Mouse (Mus musculus) liver, postnatal 0 days (tissue): ENCODE measurements around the gene Tbx21. TPM values are rescaled to one million over a fixed set of nuclear protein-coding genes. Genes with fewer than 3 reads are reported as not detected.

Source experiments
- ATAC-seq: fragments of 200-750 bp; cut with Nextera tagmentation; 2 replicates; pipeline ENCODE4 v1.8.0; 2017; ENCODE audit warnings: mild to moderate bottlenecking, moderate library complexity
- DNase-seq: peaks from one replicate; pipeline ENCODE4 v3.0.0-alpha.2; 2016
- H3K27ac ChIP-seq: fragments of 300-500 bp; sonication (generic); 2 replicates; pipeline ENCODE4 v1.5.1; 2014; ENCODE audit warnings: antibody characterized with exemption, moderate library complexity, mild to moderate bottlenecking, low read depth
- H3K27me3 ChIP-seq: fragments of 300-500 bp; sonication (generic); 2 replicates; pipeline ENCODE4 v1.6.1; 2014; ENCODE audit warnings: low read length, control low read depth, mixed read lengths; ENCODE audit not compliant: insufficient read depth
- H3K36me3 ChIP-seq: fragments of 300-500 bp; sonication (generic); replicated peaks from 2 replicates; pipeline ENCODE4 v1.6.1; 2014; ENCODE audit warnings: mild to moderate bottlenecking, control low read depth, low read length, moderate library complexity, mixed read lengths; ENCODE audit not compliant: insufficient read depth
- H3K4me1 ChIP-seq: fragments of 300-500 bp; sonication (generic); 2 replicates; pipeline ENCODE4 v1.6.1; 2014; ENCODE audit warnings: antibody characterized with exemption, mild to moderate bottlenecking, control low read depth; ENCODE audit not compliant: insufficient read depth
- H3K4me2 ChIP-seq: fragments of 300-500 bp; sonication (generic); 2 replicates; pipeline ENCODE4 v1.6.1; 2014; ENCODE audit warnings: low read depth, mild to moderate bottlenecking, low read length, moderate library complexity, mixed read lengths
- H3K4me3 ChIP-seq: fragments of 300-500 bp; sonication (generic); 2 replicates; pipeline ENCODE4 v1.5.1; 2014; ENCODE audit warnings: low read depth, low read length
- H3K9ac ChIP-seq: fragments of 300-500 bp; sonication (generic); replicated peaks from 2 replicates; pipeline ENCODE4 v1.6.1; 2014; ENCODE audit warnings: mild to moderate bottlenecking, moderate library complexity
- H3K9me3 ChIP-seq: fragments of 300-500 bp; sonication (generic); 2 replicates; pipeline ENCODE4 v1.6.1; 2016; ENCODE audit warnings: mild to moderate bottlenecking, control low read depth, low read length, mixed read lengths
- CTCF ChIP-seq: sonication (generic); IDR thresholded peaks from 2 replicates; pipeline ENCODE4 v1.5.1; 2016; ENCODE audit warnings: antibody characterized with exemption, low read depth
- EP300 ChIP-seq: IDR thresholded peaks from 2 replicates; pipeline ENCODE4 v1.6.1; 2016; ENCODE audit warnings: antibody characterized with exemption, low read depth, mild to moderate bottlenecking
- WGBS: fragments of 180-500 bp; shearing (Covaris S2); extraction: QIAGEN DNeasy Blood & Tissue Kit; methylation state at CpG from one replicate; pipeline ENCODE4 v1.1.7; 2014; ENCODE audit not compliant: insufficient replicate concordance; 5-methylcytosine and 5-hydroxymethylcytosine counted together
- polyA plus RNA-seq: library from polyadenylated mRNA; unstranded; fragments of >200 nt; fragmentation: Nextera tagmentation; extraction: Ambion mirVana; gene quantifications from 2 replicates; pipeline ENCODE4 v1.2.1, GENCODE M21; 2015

Tbx21 gene
- polyA plus RNA-seq, result 0.27 and 0.37 TPM in 2 replicates

- TF ChIP-seq CTCF (no peak), EP300 (no peak)
- under 1% methylated on average over 80 of the region's 87 CpGs for WGBS
- H3K27ac ChIP-seq, result no peak within 1 kb of the TSS
- H3K9ac ChIP-seq, result no peak within 1 kb of the TSS; the same call in 1 of the 2 replicates
- peak within 1 kb of the TSS; percentile 41 for H3K4me3 ChIP-seq
- ATAC-seq (no peak), DNase-seq (no peak)
- H3K27me3 ChIP-seq, result peaks cover 45% of the 10 kb centered on the region
- H3K4me1 ChIP-seq, result peaks cover 8% of the 10 kb centered on the region; the same call in 1 of the 2 replicates
- H3K4me2 ChIP-seq, result peak within 1 kb of the TSS; percentile 65
- H3K36me3 ChIP-seq, result no peaks in the 10 kb centered on the region
- no peaks in the 10 kb centered on the region for H3K9me3 ChIP-seq
Observed at GRCm38 (mm10) chr11:97114671-97115601, at the start of gene Tbx21. Tbx21 (minus strand) TSS chr11:97115331.

- no peak for ATAC-seq
- Histone ChIP-seq H3K9me3 (no peaks in the 10 kb centered on the region), H3K4me3 (no peak overlapping the region), H3K9ac (no peak overlapping the region), H3K4me1 (no peaks in the 10 kb centered on the region), H3K36me3 (peaks cover 70% of the 10 kb centered on the region), H3K27ac (no peak overlapping the region), H3K4me2 (no peak overlapping the region), H3K27me3 (no peaks in the 10 kb centered on the region)
- no peak for DNase-seq
- TF ChIP-seq EP300 (no peak), CTCF (no peak)
- 87% methylated on average over 6 of the region's 6 CpGs for WGBS
Observed at GRCm38 (mm10) chr11:97160341-97160740, 45.2 kb upstream of the Tbx21 start.

- Histone ChIP-seq H3K9ac (no peak overlapping the region), H3K4me1 (0 out of 2 replicates have a peak, but pooled peaks cover under 1% of the 10 kb centered on the region), H3K36me3 (peaks cover 43% of the 10 kb centered on the region), H3K27ac (no peak overlapping the region), H3K9me3 (no peaks in the 10 kb centered on the region), H3K4me3 (no peak overlapping the region), H3K4me2 (no peak overlapping the region), H3K27me3 (peaks cover 6% of the 10 kb centered on the region)
- TF ChIP-seq CTCF, result no peak
- no peak for TF ChIP-seq EP300
- no peak for DNase-seq
- 69% methylated on average over 7 of the region's 7 CpGs for WGBS
- ATAC-seq, result no peak
Observed at GRCm38 (mm10) chr11:97156999-97157398, 41.9 kb upstream of the Tbx21 start.

GRCm38 (mm10) chr11:97152662-97153287 is 37.6 kb upstream of the Tbx21 start:
- H3K4me2 ChIP-seq, result no peak overlapping the region
- TF ChIP-seq CTCF (peak; percentile 31), EP300 (no peak)
- DNase-seq, result no peak

GRCm38 (mm10) chr11:97152023-97152426 is 36.9 kb upstream of the Tbx21 start:
- H3K4me1 ChIP-seq, result peaks cover 3% of the 10 kb centered on the region; the same call in 1 of the 2 replicates
- peaks cover 20% of the 10 kb centered on the region for H3K27me3 ChIP-seq
- H3K9me3 ChIP-seq, result no peaks in the 10 kb centered on the region
- H3K27ac ChIP-seq, result no peak overlapping the region
- ATAC-seq (no peak), DNase-seq (no peak)
- no peak overlapping the region for H3K9ac ChIP-seq
- H3K4me3 ChIP-seq, result peak overlapping the region; percentile 66; the same call in 1 of the 2 replicates
- TF ChIP-seq CTCF, result no peak
- 9% methylated on average over 11 of the region's 11 CpGs for WGBS
- H3K4me2 ChIP-seq, result peak overlapping the region; percentile 98
- H3K36me3 ChIP-seq, result peaks cover 5% of the 10 kb centered on the region; the same call in 1 of the 2 replicates

More at GRCm38 (mm10) chr11:97152662-97153287, 37.6 kb upstream of the Tbx21 start:
- Histone ChIP-seq H3K9ac (no peak overlapping the region), H3K9me3 (no peaks in the 10 kb centered on the region), H3K4me3 (no peak overlapping the region), H3K4me1 (0 out of 2 replicates have a peak, but pooled peaks cover 3% of the 10 kb centered on the region), H3K27me3 (peaks cover 15% of the 10 kb centered on the region), H3K27ac (no peak overlapping the region), H3K36me3 (peaks cover 7% of the 10 kb centered on the region; the same call in 1 of the 2 replicates)
- ATAC-seq, result no peak
- 43% methylated on average over 10 of the region's 10 CpGs for WGBS

GRCm38 (mm10) chr11:97151343-97151801 is 36.2 kb upstream of the Tbx21 start, which contains the start of gene Tbkbp1:
Tbkbp1 (minus strand) TSS chr11:97151495.
- peak within 1 kb of the TSS; percentile 60 for H3K9ac ChIP-seq
- 3% methylated on average over 31 of the region's 64 CpGs for WGBS
- peak within 1 kb of the TSS; percentile 98 for H3K4me2 ChIP-seq
- peaks cover 8% of the 10 kb centered on the region for H3K4me1 ChIP-seq
- no peaks in the 10 kb centered on the region for H3K9me3 ChIP-seq
- peak within 1 kb of the TSS; percentile 76 for H3K27ac ChIP-seq
- DNase-seq, result no peak
- peaks cover 20% of the 10 kb centered on the region for H3K27me3 ChIP-seq
- TF ChIP-seq CTCF, result no peak
- no peak for TF ChIP-seq EP300
- ATAC-seq, result no peak
- peak within 1 kb of the TSS; percentile 66 for H3K4me3 ChIP-seq
- peaks cover 5% of the 10 kb centered on the region; the same call in 1 of the 2 replicates for H3K36me3 ChIP-seq
